Mouse (Mus musculus) lung, adult 2 months (tissue): ENCODE measurements around the gene Vps33b.

Source experiments
- CTCF ChIP-seq: fragments of 200-500 bp; IDR thresholded peaks from 2 replicates; pipeline ENCODE4 v1.5.1; 2011; ENCODE audit warnings: mild to moderate bottlenecking, low read length, control low read depth; ENCODE audit not compliant: insufficient read depth
- POLR2A ChIP-seq: fragments of 200-500 bp; IDR thresholded peaks from 2 replicates; pipeline ENCODE4 v1.6.1; 2011; ENCODE audit warnings: low read depth, mild to moderate bottlenecking, control low read depth, low read length, borderline replicate concordance; ENCODE audit errors: extremely low read depth

DNA sequence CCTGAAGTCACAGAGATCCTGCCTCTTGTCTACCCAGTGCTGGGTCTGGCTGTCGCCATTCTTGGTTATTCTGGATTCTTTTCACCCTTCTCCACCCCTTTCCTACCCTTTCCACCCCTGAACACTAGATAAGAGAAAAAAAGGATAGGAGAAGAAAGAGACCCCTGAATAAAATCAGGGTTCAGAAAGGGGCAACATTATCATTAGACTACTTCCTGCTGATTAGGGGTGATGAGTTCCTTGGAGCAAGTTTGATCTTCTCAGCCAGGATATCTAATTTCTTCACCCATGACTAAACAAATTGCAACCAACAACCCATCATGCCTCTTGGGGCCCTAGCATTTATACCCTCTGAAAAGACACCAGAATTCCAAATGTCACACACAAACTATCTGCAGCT lies 1.7 kb upstream of the Vps33b start:
- no peak for TF ChIP-seq POLR2A
- TF ChIP-seq CTCF, result no peak
